ENCODE assay signal across 19 mouse cellular contexts in the genomic region with DNA sequence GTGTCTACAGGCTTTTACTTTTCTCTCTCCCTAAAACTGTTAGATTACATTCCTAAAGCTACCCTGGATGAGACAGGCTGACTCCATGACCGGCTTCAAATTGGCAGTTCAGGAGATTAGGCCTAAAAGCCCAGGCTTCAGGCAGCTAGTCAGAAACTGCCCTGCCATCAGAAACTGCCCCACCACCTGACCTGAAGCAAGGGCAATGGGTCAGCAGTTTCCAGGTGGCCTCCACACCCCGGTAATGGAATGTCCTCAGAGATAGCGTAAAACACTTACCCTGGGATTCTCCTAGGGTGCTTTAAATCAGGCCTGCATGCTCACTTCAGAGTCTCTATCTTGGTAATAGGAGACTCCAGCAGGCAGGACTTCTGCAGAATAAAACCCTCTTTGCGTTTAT. TPM values are rescaled to one million over a fixed set of nuclear protein-coding genes. Genes with fewer than 3 reads are reported as not detected.
DNase-seq lines count a peak whose midpoint lies in the region; ATAC-seq lines count a peak whose summit lies in the region.
"Had no signal": no experiment of that assay in that cellular context is flagged by ENCODE, and none has a peak within 500 bp of the region (broad histone marks: within the 10 kb centered on the region; RNA-seq: fewer than 3 reads in every experiment).

No protein-coding gene starts in this region.

- 0 out of 2 replicates have a peak, but pooled peaks cover under 1% of the 10 kb centered on the region for H3K9me3 ChIP-seq in heart, embryonic 13.5 days
- no peaks in the 10 kb centered on the region for H3K9me3 ChIP-seq in kidney, embryonic 16.5 days (ENCODE audit: low read length)
- H3K9me3 ChIP-seq in embryonic facial prominence, embryonic 14.5 days (ENCODE audit: control insufficient read depth, low read length), result no peaks in the 10 kb centered on the region
- H3K9me3 ChIP-seq in stomach, embryonic 15.5 days, result no peaks in the 10 kb centered on the region
- no peaks in the 10 kb centered on the region for H3K9me3 ChIP-seq in neural tube, embryonic 15.5 days (replicated peaks)
- H3K9me3 ChIP-seq: G1E; hindbrain, embryonic 15.5 days; liver, embryonic 13.5 days; lung, embryonic 15.5 days; midbrain, embryonic 12.5 days; neural tube, embryonic 13.5 days had no signal

- intact Hi-C loops in heart, postnatal 14 days (cut with DNase I), result loop anchor here (5.0 kb wide), 2 partner anchors 78 to 113 kb away; partner anchors contain the start of gene 4930402F06Rik

- peak overlapping the region; percentile 79 for H3K27ac ChIP-seq in heart, embryonic 13.5 days (replicated peaks)
- peak overlapping the region; percentile 78; the same call in 1 of the 2 replicates for H3K27ac ChIP-seq in kidney, embryonic 16.5 days (ENCODE audit: low read length)
- 0 out of 2 replicates have a peak overlapping the region, but pooled peaks have one; percentile 73 for H3K27ac ChIP-seq in embryonic facial prominence, embryonic 14.5 days (replicated peaks; ENCODE audit: low read depth, low read length)
- peak overlapping the region; percentile 83; the same call in 1 of the 2 replicates for H3K27ac ChIP-seq in stomach, embryonic 15.5 days
- H3K27ac ChIP-seq in neural tube, embryonic 15.5 days (replicated peaks), result no peak overlapping the region
- H3K27ac ChIP-seq: macrophage; midbrain, embryonic 12.5 days had no signal

- no peak overlapping the region for H3K4me2 ChIP-seq in heart, embryonic 13.5 days
- H3K4me2 ChIP-seq in kidney, embryonic 16.5 days (replicated peaks; ENCODE audit: low read depth, low read length), result no peak overlapping the region
- H3K4me2 ChIP-seq in embryonic facial prominence, embryonic 14.5 days (ENCODE audit: low read depth, low read length), result no peak overlapping the region
- no peak overlapping the region for H3K4me2 ChIP-seq in stomach, embryonic 15.5 days
- no peak overlapping the region for H3K4me2 ChIP-seq in neural tube, embryonic 15.5 days
- H3K4me2 ChIP-seq: hindbrain, embryonic 15.5 days; liver, embryonic 13.5 days; lung, embryonic 15.5 days; midbrain, embryonic 12.5 days; neural tube, embryonic 13.5 days had no signal

- peaks cover 84% of the 10 kb centered on the region for H3K4me1 ChIP-seq in heart, embryonic 13.5 days
- peaks cover 59% of the 10 kb centered on the region for H3K4me1 ChIP-seq in kidney, embryonic 16.5 days (ENCODE audit: insufficient read depth, low read length)
- H3K4me1 ChIP-seq in embryonic facial prominence, embryonic 14.5 days (ENCODE audit: control insufficient read depth, insufficient read depth, low read length), result peaks cover 40% of the 10 kb centered on the region
- H3K4me1 ChIP-seq in stomach, embryonic 15.5 days, result peaks cover 42% of the 10 kb centered on the region
- H3K4me1 ChIP-seq in neural tube, embryonic 15.5 days, result peaks cover 38% of the 10 kb centered on the region

- WGBS in heart, embryonic 13.5 days, result 34% methylated on average over 4 of the region's 4 CpGs
- WGBS in kidney, embryonic 16.5 days, result 52% methylated on average over 4 of the region's 4 CpGs
- WGBS in embryonic facial prominence, embryonic 14.5 days, result 43% methylated on average over 4 of the region's 4 CpGs
- 46% methylated on average over 4 of the region's 4 CpGs for WGBS in stomach, embryonic 15.5 days
- WGBS in neural tube, embryonic 15.5 days, result 49% methylated on average over 4 of the region's 4 CpGs

- DNase-seq in heart, postnatal 14 days, result no peak
- DNase-seq in kidney, postnatal 10 days, result no peak
- no peak for DNase-seq in embryonic facial prominence, embryonic 14.5 days (ENCODE audit: low spot score)
- DNase-seq in layer of hippocampus, adult 9-11 months, result no peak
- DNase-seq: cerebellum, adult 11-12 months; gastrocnemius, postnatal 10 days; liver, embryonic 13.5 days; right cerebral cortex, postnatal 14 days; thymus, postnatal 4 days had no signal

- H3K9ac ChIP-seq in heart, embryonic 13.5 days, result no peak overlapping the region
- H3K9ac ChIP-seq in kidney, embryonic 16.5 days (replicated peaks; ENCODE audit: low read length), result no peak overlapping the region
- H3K9ac ChIP-seq in embryonic facial prominence, embryonic 14.5 days (ENCODE audit: low read depth, low read length), result no peak overlapping the region
- no peak overlapping the region for H3K9ac ChIP-seq in stomach, embryonic 15.5 days
- H3K9ac ChIP-seq in neural tube, embryonic 15.5 days (replicated peaks), result no peak overlapping the region
- H3K9ac ChIP-seq: hindbrain, embryonic 15.5 days; liver, embryonic 13.5 days; lung, embryonic 15.5 days; midbrain, embryonic 12.5 days; neural tube, embryonic 13.5 days had no signal

- no peaks in the 10 kb centered on the region for H3K27me3 ChIP-seq in heart, embryonic 13.5 days (replicated peaks)
- no peaks in the 10 kb centered on the region for H3K27me3 ChIP-seq in kidney, embryonic 16.5 days (ENCODE audit: insufficient read depth, low read length)
- no peaks in the 10 kb centered on the region for H3K27me3 ChIP-seq in embryonic facial prominence, embryonic 14.5 days (replicated peaks; ENCODE audit: control insufficient read depth, insufficient read depth, low read length)
- H3K27me3 ChIP-seq in stomach, embryonic 15.5 days (replicated peaks), result no peaks in the 10 kb centered on the region
- no peaks in the 10 kb centered on the region for H3K27me3 ChIP-seq in neural tube, embryonic 15.5 days (replicated peaks)
- H3K27me3 ChIP-seq: hindbrain, embryonic 15.5 days; liver, embryonic 13.5 days; lung, embryonic 15.5 days; midbrain, embryonic 12.5 days; neural tube, embryonic 13.5 days had no signal

- no peaks in the 10 kb centered on the region for H3K36me3 ChIP-seq in heart, embryonic 13.5 days
- no peaks in the 10 kb centered on the region for H3K36me3 ChIP-seq in kidney, embryonic 16.5 days (ENCODE audit: insufficient read depth, low read length)
- no peaks in the 10 kb centered on the region for H3K36me3 ChIP-seq in embryonic facial prominence, embryonic 14.5 days (ENCODE audit: control insufficient read depth, insufficient read depth, low read length)
- no peaks in the 10 kb centered on the region for H3K36me3 ChIP-seq in stomach, embryonic 15.5 days
- no peaks in the 10 kb centered on the region for H3K36me3 ChIP-seq in neural tube, embryonic 15.5 days
- H3K36me3 ChIP-seq: G1E; hindbrain, embryonic 15.5 days; liver, embryonic 13.5 days; lung, embryonic 15.5 days; midbrain, embryonic 12.5 days; neural tube, embryonic 13.5 days had no signal

- no peak overlapping the region for H3K4me3 ChIP-seq in heart, embryonic 13.5 days
- no peak overlapping the region for H3K4me3 ChIP-seq in kidney, embryonic 16.5 days (ENCODE audit: low read length)
- H3K4me3 ChIP-seq in embryonic facial prominence, embryonic 14.5 days (ENCODE audit: low read depth, low read length), result no peak overlapping the region
- H3K4me3 ChIP-seq in stomach, embryonic 15.5 days (replicated peaks), result no peak overlapping the region
- no peak overlapping the region for H3K4me3 ChIP-seq in neural tube, embryonic 15.5 days (replicated peaks)
- H3K4me3 ChIP-seq: hindbrain, embryonic 15.5 days; liver, embryonic 13.5 days; lung, embryonic 15.5 days; midbrain, embryonic 12.5 days; neural tube, embryonic 13.5 days had no signal

- no peak for ATAC-seq in heart, embryonic 13.5 days (ENCODE audit: extremely low read depth, insufficient number of reproducible peaks, low FRiP score, low TSS enrichment)
- no peak for ATAC-seq in kidney, embryonic 16.5 days (ENCODE audit: low FRiP score, low TSS enrichment)
- no peak for ATAC-seq in embryonic facial prominence, embryonic 14.5 days (ENCODE audit: low read depth)
- no peak for ATAC-seq in stomach, embryonic 15.5 days (ENCODE audit: insufficient read depth, low FRiP score, low read depth)
- ATAC-seq in neural tube, embryonic 15.5 days (ENCODE audit: low FRiP score), result no peak

RNA-seq across cellular contexts. Expression of gene Ggta1, which starts 46.9 kb away (rescaled TPM):
- 30.9 and 32.5 TPM in 2 replicates for polyA plus RNA-seq in heart, embryonic 13.5 days (2015; fragmentation: Nextera tagmentation; extraction: Ambion mirVana)
- 10 to 100 TPM; 25.1 to 26.3 TPM for total RNA-seq in heart, postnatal 14 days (2021)
- polyA plus RNA-seq in kidney, embryonic 16.5 days (2015; fragmentation: Nextera tagmentation; extraction: Ambion mirVana), result 23.3 and 24.2 TPM in 2 replicates
- 32.5 and 35.7 TPM in 2 replicates for polyA plus RNA-seq in embryonic facial prominence, embryonic 14.5 days (2014; fragmentation: Nextera tagmentation; extraction: Ambion mirVana)
- polyA plus RNA-seq in stomach, embryonic 15.5 days (2015; fragmentation: Nextera tagmentation; extraction: Ambion mirVana), result 26.7 and 28.6 TPM in 2 replicates
- 7.4 and 14.2 TPM in 2 replicates for polyA plus RNA-seq in neural tube, embryonic 15.5 days (2015; fragmentation: Nextera tagmentation; extraction: Ambion mirVana)

RNA-seq across cellular contexts. Expression of gene Dab2ip, which starts 48.2 kb away (rescaled TPM):
- polyA plus RNA-seq in heart, embryonic 13.5 days (2015; fragmentation: Nextera tagmentation; extraction: Ambion mirVana), result 40.0 and 48.9 TPM in 2 replicates
- 10 to 100 TPM; 51.1 to 55.8 TPM for total RNA-seq in heart, postnatal 14 days (2021)
- 26.3 and 28.5 TPM in 2 replicates for polyA plus RNA-seq in kidney, embryonic 16.5 days (2015; fragmentation: Nextera tagmentation; extraction: Ambion mirVana)
- 42.8 and 50.5 TPM in 2 replicates for polyA plus RNA-seq in embryonic facial prominence, embryonic 14.5 days (2014; fragmentation: Nextera tagmentation; extraction: Ambion mirVana)
- polyA plus RNA-seq in stomach, embryonic 15.5 days (2015; fragmentation: Nextera tagmentation; extraction: Ambion mirVana), result 60.0 and 62.5 TPM in 2 replicates
- 51.5 and 62.4 TPM in 2 replicates for polyA plus RNA-seq in neural tube, embryonic 15.5 days (2015; fragmentation: Nextera tagmentation; extraction: Ambion mirVana)
